Mouse (Mus musculus) thymus, postnatal 4 days (tissue): ENCODE data around the gene Plek2.
"Not testable (repeated sequence)": the region's sequence is repeated elsewhere in the genome, so short reads cannot be mapped to it uniquely, and the experiment has no call there.

Experiments
- DNase-seq: peaks from one replicate; pipeline ENCODE4 v3.0.0; 2021

Gene Plek2

DNA sequence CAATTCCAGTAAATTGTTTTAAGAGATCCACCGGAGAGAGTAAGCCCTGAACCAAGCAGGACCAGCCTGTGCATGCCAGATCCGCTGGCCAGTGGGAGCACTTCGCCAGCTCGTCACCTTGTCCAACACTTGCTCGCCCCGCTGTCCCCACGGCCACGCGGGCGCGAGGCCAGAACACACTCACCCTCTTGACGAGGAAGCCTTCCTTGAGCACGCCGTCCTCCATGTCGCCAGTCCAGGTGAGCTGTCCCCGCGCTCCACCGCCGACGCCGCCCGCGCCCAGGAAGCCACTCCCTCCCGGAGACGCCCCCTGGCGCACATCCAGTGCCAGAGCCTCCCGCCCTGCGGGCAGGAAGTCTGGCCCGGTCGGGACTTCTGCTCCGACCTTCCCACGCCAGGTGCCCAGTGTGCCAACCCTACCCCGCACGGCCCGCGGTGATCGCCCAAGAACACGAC is at the start of gene Plek2:
Plek2 (minus strand) TSS at position 258 of the 456 bp plus-strand sequence.
- DNase-seq: peak; percentile 85

DNA sequence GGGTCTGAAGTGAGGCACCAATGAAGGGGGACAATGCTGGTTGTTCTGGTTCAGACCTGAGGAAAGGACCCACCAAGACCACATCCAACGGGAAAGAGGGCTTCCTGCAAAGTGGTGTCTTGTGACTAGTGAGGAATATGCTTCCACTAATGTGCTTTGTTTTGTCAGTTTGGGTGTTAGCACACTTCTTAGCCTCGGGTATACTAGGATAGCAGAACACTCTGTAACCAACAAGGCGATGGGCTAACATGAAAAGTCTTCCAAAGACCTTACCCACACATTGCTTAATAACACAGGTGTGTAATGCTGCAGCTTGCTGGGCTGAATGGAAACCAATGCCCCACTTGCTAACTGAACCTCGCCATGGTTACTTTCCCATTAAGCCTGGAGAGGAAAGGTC is 49.6 kb upstream of the Plek2 start:
- DNase-seq: no peak

- DNase-seq: no peak
Observed at GRCm38 (mm10) chr12:78952484-78952883, 45.7 kb upstream of the Plek2 start.

GRCm38 (mm10) chr12:78952053-78952452 is 45.3 kb upstream of the Plek2 start:
- DNase-seq: no peak

DNA sequence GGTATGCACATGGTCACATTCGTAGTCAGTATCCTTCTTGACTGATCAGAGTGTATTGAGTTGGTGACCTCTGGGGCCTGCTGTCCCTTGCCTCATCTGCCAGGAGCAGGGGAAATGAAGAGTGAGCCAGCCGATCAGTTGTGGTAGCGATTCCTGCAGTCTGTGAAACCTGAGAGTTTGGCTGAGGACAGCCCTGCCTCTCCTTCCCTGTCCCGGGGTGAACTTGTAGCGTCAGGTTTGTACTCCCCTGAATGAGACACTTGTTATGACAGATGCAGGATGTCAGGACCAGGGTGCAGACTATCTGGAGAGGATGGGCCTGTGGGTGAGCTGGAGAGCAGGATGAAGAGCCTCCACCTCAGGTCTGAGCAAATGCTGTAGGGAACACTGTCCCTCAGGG is 40.9 kb upstream of the Plek2 start:
- DNase-seq: no peak

- peak; percentile 49 for DNase-seq
Observed at GRCm38 (mm10) chr12:78947161-78947560, 40.4 kb upstream of the Plek2 start.

- no peak for DNase-seq
Observed at GRCm38 (mm10) chr12:78942931-78943330, 36.2 kb upstream of the Plek2 start.

GRCm38 (mm10) chr12:78940081-78940480 is 33.3 kb upstream of the Plek2 start:
- DNase-seq: no peak

- DNase-seq: no peak
Observed at GRCm38 (mm10) chr12:78939393-78940037, 32.8 kb upstream of the Plek2 start.

- no peak for DNase-seq
Observed at GRCm38 (mm10) chr12:78936494-78936893, 29.7 kb upstream of the Plek2 start.

GRCm38 (mm10) chr12:78929900-78930299 is 23.1 kb upstream of the Plek2 start:
- no peak for DNase-seq

DNA sequence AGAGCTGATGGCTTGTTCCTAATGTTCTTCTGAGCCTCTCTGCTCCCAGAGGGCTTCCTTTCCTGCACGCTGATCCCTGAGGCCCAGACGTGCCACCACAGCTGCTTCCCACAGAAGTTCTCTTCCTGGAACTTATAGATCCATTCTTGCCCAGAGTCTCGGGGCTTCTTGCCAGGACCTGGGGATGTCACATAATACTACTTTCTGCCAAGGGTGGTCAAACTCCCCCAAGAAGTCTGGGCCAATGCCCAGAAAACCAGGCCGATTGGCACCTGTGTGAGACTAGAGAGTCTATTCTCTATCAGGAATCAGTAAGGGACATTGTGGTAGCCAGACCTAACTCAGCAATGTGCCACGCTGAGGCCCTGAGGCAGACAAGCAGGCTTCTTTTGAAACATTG is 20.5 kb upstream of the Plek2 start:
- no peak for DNase-seq

- DNase-seq: no peak
Observed at GRCm38 (mm10) chr12:78923539-78924189, 16.9 kb upstream of the Plek2 start.

GRCm38 (mm10) chr12:78922977-78923376 is 16.2 kb upstream of the Plek2 start:
- DNase-seq: not testable (repeated sequence)

DNA sequence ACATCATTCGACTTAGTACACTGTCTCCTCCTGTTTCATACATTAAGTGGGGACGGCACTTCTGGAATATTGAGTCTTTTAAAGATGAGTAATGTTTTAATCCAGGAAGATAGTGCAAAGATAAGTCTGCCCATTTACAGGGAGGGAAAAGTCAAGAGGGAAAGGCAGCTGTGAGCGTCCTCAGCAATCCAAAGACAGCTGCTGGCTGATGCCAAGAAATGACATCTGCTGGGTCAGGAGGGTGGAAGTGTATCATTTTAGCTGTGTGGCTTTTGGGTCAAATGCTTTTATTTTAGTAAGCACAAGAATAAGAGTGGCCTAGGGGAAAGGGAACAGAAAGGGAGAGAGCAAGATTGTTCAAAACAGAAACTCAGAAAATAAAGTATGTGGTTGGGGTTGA is 15.3 kb upstream of the Plek2 start:
- DNase-seq: no peak

GRCm38 (mm10) chr12:78921421-78921820 is 14.7 kb upstream of the Plek2 start:
- DNase-seq: no peak

DNA sequence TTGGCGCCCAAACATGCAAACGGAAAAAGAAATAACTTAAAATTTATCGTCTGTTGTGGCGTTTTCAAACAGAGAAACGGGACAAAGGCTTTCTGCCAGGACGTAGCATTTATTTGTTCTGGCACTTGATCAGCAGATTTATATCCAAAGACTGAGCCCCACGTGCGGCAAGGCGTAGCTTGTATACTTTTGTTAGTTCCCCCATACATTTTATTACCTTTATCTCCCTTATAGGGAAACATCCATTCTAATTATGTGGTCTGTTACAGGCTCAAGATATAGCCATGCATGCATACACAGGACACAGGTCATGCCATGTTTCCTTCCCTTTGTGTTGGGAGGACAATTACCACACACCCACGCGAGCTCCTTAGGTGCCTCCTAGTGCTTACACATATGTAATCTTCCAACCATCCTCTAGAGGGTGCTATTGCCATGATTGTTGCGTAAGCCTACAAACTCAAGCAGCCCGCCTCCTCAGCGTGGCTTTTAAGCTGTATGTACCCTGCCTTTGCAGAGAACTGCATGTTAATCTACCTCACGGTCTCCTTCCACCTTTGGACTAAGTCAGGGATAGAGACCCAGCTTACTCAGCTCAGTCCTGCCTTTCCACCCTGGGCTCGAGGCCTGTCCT is 12.4 kb upstream of the Plek2 start:
- peak; percentile 61 for DNase-seq

DNA sequence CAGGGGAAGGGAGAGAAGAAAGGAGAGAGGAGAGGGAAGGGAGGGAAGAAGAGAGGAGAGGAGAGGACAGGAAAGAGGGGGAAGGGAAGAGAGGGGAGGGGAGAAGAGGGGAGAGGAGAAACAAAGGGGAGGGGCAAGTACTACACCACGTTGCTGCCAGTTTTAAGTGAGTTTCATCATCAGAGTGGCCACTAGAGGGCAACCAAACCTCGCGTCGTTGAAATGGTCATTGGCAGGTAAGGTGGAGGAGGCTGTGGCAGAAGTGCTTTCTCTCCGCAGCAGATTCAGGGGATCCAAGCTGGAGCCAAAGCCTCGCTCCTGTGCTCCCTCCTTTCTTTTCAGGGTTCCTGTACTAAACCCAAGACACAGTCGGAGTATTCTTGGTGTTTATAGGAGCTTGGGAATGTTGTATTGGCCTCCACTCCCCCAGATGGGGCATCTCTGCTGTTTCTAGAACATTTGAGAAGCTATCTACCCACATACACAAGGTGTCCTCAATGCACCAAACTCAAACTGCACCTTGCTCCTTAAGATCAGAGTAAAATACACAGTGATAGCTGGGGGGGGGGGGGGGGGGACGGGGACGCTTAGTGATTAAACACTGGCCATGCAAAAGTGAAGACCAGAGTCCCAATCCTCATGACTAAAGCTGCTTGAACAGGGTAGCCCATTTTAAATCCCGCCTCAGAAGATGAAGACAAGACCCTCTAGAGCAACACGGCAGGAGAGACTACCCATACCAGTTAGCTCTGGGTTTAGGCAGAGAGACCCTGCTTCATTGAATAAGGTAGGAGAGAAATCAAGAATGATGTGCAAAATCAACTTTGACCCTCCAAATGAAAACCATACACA is 11.7 kb upstream of the Plek2 start:
- DNase-seq: peak; percentile 85

- no peak for DNase-seq
Observed at GRCm38 (mm10) chr12:78916278-78916677, 9.5 kb upstream of the Plek2 start.

- DNase-seq: no peak
Observed at GRCm38 (mm10) chr12:78915561-78915960, 8.8 kb upstream of the Plek2 start.

- DNase-seq: no peak
Observed at GRCm38 (mm10) chr12:78914458-78914857, 7.7 kb upstream of the Plek2 start.

DNA sequence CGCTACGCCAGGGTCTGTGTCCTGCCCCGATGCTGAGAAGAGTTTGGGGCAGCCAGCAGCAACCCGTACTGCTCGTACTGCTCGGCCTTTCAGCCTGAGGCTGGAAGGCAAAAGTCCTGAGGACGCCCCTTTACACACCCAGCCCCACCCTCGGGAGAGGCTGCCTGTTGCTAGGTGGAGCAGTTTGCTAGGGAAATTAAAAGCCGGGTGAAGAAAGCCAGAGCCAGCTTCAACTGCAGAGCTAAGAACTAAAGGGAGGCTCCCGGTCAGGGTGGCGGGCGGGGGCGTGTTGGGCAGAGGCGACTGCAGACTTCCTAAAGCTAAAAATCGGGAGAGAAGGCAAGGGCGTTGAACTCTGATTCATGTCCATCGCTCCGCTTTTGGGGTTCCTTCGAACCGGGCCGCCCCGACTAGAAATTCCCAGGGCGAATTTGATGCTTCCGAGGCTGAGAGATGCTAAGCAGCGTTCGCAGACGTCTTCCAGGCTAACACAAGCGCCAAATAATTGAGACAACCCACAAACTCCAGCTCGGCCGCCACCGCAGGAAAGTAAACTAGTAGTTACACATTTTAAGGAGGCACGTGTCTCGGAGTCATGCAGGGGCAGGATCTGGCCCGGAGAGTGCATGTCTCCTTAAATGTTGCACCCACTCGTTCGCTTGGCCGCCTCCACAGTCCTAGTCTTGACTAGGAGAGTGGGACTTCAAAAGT is 5.1 kb upstream of the Plek2 start:
- DNase-seq: no peak
